ENCODE assay signal across 7 mouse cellular contexts in the genomic region with DNA sequence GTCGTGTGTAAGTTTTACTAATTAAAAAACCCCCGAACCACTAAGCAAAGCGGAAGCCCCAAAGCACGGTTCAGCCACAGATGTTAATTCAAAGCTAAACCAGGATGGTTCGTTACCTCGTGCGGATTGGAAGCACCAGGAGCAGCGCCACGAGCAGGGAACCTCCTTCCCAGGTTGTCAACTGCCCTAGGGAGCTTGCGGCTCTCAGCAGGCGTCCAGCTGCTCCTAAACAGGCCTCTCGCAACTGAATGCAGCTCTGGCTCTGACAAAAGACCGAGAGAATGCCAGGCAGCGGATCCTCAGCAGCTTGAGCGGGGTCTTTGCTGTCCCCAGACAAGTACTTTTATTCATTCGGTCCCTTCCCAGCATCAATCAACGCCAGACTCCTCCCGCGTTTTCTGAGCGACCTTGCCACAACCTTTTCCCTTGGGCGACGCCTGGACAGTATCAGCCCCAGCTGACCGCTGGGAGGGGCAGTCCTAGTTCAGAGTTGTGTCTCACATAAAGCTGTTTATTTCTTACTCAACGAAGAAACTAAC. TPM values are rescaled to one million over a fixed set of nuclear protein-coding genes. Genes with fewer than 3 reads are reported as not detected.
DNase-seq lines count a peak whose midpoint lies in the region; ATAC-seq and TF ChIP-seq lines count a peak whose summit lies in the region.

A gene (minus strand): TSS at position 392 of the 539 bp plus-strand sequence.

- no peaks in the 10 kb centered on the region for H3K79me2 ChIP-seq in macrophage (ENCODE audit: inconsistent target)

- H3K4me3 ChIP-seq in ES-E14 (ENCODE audit: insufficient read depth in 1 of 2, low read depth in 1 of 2, low read length in 2 of 2, poor library complexity in 1 of 2, severe bottlenecking in 1 of 2) = peak within 1 kb of the TSS; percentile 51 to 56
- peak within 1 kb of the TSS; percentile 55 for H3K4me3 ChIP-seq in forebrain, embryonic 15.5 days
- H3K4me3 ChIP-seq in hindbrain, embryonic 13.5 days = peak within 1 kb of the TSS; percentile 59
- peak within 1 kb of the TSS; percentile 53 for H3K4me3 ChIP-seq in macrophage (ENCODE audit: inconsistent target)

- WGBS in forebrain, embryonic 15.5 days = under 1% methylated on average over 24 of the region's 24 CpGs
- under 1% methylated on average over 24 of the region's 24 CpGs for WGBS in hindbrain, embryonic 13.5 days
- WGBS in macrophage (ENCODE audit: missing documents) = 6% methylated on average over 24 of the region's 24 CpGs

- H3K27me3 ChIP-seq in forebrain, embryonic 15.5 days = no peaks in the 10 kb centered on the region
- H3K27me3 ChIP-seq in hindbrain, embryonic 13.5 days = no peaks in the 10 kb centered on the region

- H3K27ac ChIP-seq in ES-E14 (ENCODE audit: insufficient read depth, low read depth, low read length, poor library complexity, severe bottlenecking) = no peak within 1 kb of the TSS
- peak within 1 kb of the TSS; percentile 59 for H3K27ac ChIP-seq in forebrain, embryonic 15.5 days (replicated peaks)
- peak within 1 kb of the TSS; percentile 85 for H3K27ac ChIP-seq in hindbrain, embryonic 13.5 days
- peak within 1 kb of the TSS; percentile 37 for H3K27ac ChIP-seq in macrophage

- in situ Hi-C loops in ES-E14 (cut with MboI; ENCODE audit: low sequenced_read_pairs in 2 of 2, unreplicated experiment in 2 of 2) = no loop called here

- H3K4me1 ChIP-seq in ES-E14 (ENCODE audit: control insufficient read depth in 2 of 2, insufficient read depth in 2 of 2, low read length in 2 of 2, poor library complexity in 1 of 2) = peaks cover 0 to 5% of the 10 kb centered on the region in 2 experiments; a peak in 3 of 4 replicates
- peaks cover 18% of the 10 kb centered on the region for H3K4me1 ChIP-seq in forebrain, embryonic 15.5 days
- H3K4me1 ChIP-seq in hindbrain, embryonic 13.5 days (replicated peaks) = peaks cover 19% of the 10 kb centered on the region

- intact Hi-C loops in left cerebral cortex, postnatal 14 days (cut with DNase I) = loop anchor here (5.0 to 10.0 kb wide), 2 partner anchors 119 to 183 kb away; no protein-coding TSS in a partner anchor

- no peaks in the 10 kb centered on the region; the same call in 1 of the 2 replicates for H3K9me3 ChIP-seq in ES-E14 (ENCODE audit: control insufficient read depth, insufficient read depth, low read depth, low read length)
- no peaks in the 10 kb centered on the region for H3K9me3 ChIP-seq in forebrain, embryonic 15.5 days
- H3K9me3 ChIP-seq in hindbrain, embryonic 13.5 days = no peaks in the 10 kb centered on the region

- H3K36me3 ChIP-seq in ES-E14 (ENCODE audit: control insufficient read depth, insufficient read depth, low read length, poor library complexity, severe bottlenecking) = no peaks in the 10 kb centered on the region
- no peaks in the 10 kb centered on the region for H3K36me3 ChIP-seq in forebrain, embryonic 15.5 days
- no peaks in the 10 kb centered on the region for H3K36me3 ChIP-seq in hindbrain, embryonic 13.5 days
- no peaks in the 10 kb centered on the region for H3K36me3 ChIP-seq in macrophage (ENCODE audit: inconsistent target)

- ATAC-seq in forebrain, embryonic 15.5 days (replicated peaks) = peak; percentile 72
- peak; percentile 83 for ATAC-seq in hindbrain, embryonic 13.5 days (ENCODE audit: low FRiP score)
- no peak for ATAC-seq in inflammation-experienced regulatory T-cells, adult 6 months

- H3K9ac ChIP-seq in ES-E14 (ENCODE audit: insufficient read depth, low read depth, low read length, poor library complexity, severe bottlenecking) = no peak within 1 kb of the TSS
- peak within 1 kb of the TSS; percentile 51 for H3K9ac ChIP-seq in forebrain, embryonic 15.5 days (replicated peaks)
- peak within 1 kb of the TSS; percentile 74 for H3K9ac ChIP-seq in hindbrain, embryonic 13.5 days

- H3K4me2 ChIP-seq in forebrain, embryonic 15.5 days (replicated peaks) = peak within 1 kb of the TSS; percentile 98
- H3K4me2 ChIP-seq in hindbrain, embryonic 13.5 days = peak within 1 kb of the TSS; percentile 98

- DNase-seq in ES-E14 (ENCODE audit: low read depth, low spot score) = peak; percentile 35
- DNase-seq in adrenal gland, adult 2 months = peak; percentile 60
- peak in 1 of 2 experiments; percentile 12 for DNase-seq in left cerebral cortex, postnatal 14 days (ENCODE audit: low spot score in 2 of 2)

TF ChIP-seq in ES-E14, 5 proteins besides CTCF, POLR2A, EP300 and RAD21:
- TF ChIP-seq MAFK (IDR thresholded peaks at IDR 0.05; ENCODE audit: insufficient read depth, low read depth, low read length) = no peak
- no peak for TF ChIP-seq ZC3H11A (IDR thresholded peaks at IDR 0.05; ENCODE audit: borderline replicate concordance, low read depth, low read length)
- TF ChIP-seq ZNF384 (IDR thresholded peaks at IDR 0.05; ENCODE audit: low read depth, low read length) = no peak
- no peak for TF ChIP-seq CHD2 (IDR thresholded peaks at IDR 0.05; ENCODE audit: low read depth, low read length)
- TF ChIP-seq HCFC1 (IDR thresholded peaks at IDR 0.05; ENCODE audit: borderline replicate concordance, insufficient read depth, low read length) = no peak

RNA-seq across cellular contexts. Expression of the gene that starts here (rescaled TPM):
- total RNA-seq in ES-E14 (2012; rRNA removed) = 0.11 and 0.18 TPM in 2 replicates
- 10 to 100 TPM; 33.2 to 41.3 TPM for total RNA-seq in adrenal gland, adult 2 months (2021)
- polyA plus RNA-seq in adrenal gland, adult 2 months (2012; rRNA removed) = 3.6 TPM in 2 replicates
- polyA plus RNA-seq in forebrain, embryonic 15.5 days (2015; fragmentation: Nextera tagmentation; extraction: Ambion mirVana) = 48.9 and 61.8 TPM in 2 replicates
- 134 and 147 TPM in 2 replicates for polyA plus RNA-seq in hindbrain, embryonic 13.5 days (2015; fragmentation: Nextera tagmentation; extraction: Ambion mirVana)
- total RNA-seq in left cerebral cortex, postnatal 14 days (2021) = 10 to 100 TPM; 62.8 to 67.0 TPM
- 10 to 100 TPM in 12 of 26 experiments, 1 to 10 TPM in 14; 1.5 to 88.7 (median 8.1) TPM for total RNA-seq in macrophage (2018; cell fraction: chromatin; rRNA removed)
- 100 to 1,000 TPM in 2 of 26 experiments, 10 to 100 TPM in 22, 1 to 10 TPM in 2; 6.0 to 101 (median 22.7) TPM for total RNA-seq in macrophage (2018; cell fraction: cytosol; rRNA removed)
- total RNA-seq in macrophage (2018; cell fraction: nucleus; rRNA removed) = 100 to 1,000 TPM in 3 of 26 experiments, 10 to 100 TPM in 21, 1 to 10 TPM in 2; 6.5 to 135 (median 24.5) TPM
- 6.8 to 36.9 TPM (median 17.7 TPM) in 3 replicates for polyA plus RNA-seq in macrophage (2018)
- polyA plus RNA-seq in inflammation-experienced regulatory T-cells, adult 6 months (2017; shearing (Covaris generic)) = not detected

Comparison
In these comparisons a context has a peak if more than half of its experiments do, and no peak if none do; other contexts are left out.
1. RNA of the gene that starts here (total RNA-seq): 62.8 to 67.0 TPM in left cerebral cortex, postnatal 14 days and 33.2 to 41.3 TPM in adrenal gland, adult 2 months; 0.11 to 0.18 TPM in ES-E14; every median in the first group is over 10 times any median in the second.
2. Peak in DNase-seq and H3K4me3 ChIP-seq in ES-E14; RNA of the gene not detected or under 1 TPM.
3. Peak in every context shown above with its lines, with median percentiles within 50 percentile points of each other: H3K4me3 ChIP-seq.